ENCODE assay signal across 7 mouse cellular contexts in the genomic region with DNA sequence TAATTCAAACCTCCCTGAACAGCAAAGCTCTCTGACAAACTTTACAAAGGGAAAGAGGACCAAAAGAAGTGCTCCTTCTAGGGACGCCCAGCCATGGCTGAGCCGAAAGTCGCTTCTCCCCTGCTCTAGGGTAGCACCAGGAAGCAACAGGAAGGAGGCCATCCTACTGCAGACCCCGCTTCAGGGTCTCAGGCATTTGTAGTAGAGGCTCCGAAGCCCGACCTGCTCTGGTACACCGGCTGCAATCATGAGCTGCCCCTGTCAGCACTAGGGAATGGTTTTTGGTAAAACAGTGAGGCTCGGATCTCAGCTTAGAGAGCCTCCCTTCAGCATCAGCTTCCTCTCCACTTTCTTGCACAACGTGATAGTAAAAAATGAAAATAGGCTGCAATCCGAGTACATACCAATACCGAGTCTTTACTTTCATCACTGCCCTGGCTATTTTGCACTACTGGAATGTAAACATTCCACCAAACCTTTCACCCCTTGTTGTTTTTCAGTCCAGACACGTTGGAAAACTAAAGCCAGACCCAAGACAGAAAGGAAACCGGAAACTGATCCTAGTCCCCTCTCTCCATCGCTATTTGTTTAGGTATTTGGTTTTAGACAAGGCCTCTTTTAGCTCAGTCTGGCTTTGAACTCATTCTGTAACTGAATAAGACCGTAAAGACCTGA. TPM values are rescaled to one million over a fixed set of nuclear protein-coding genes. Genes with fewer than 3 reads are reported as not detected.
A peak's percentile ranks its signal among the peaks of the same experiment; 100 is the strongest.
DNase-seq lines count a peak whose midpoint lies in the region; ATAC-seq and TF ChIP-seq lines count a peak whose summit lies in the region.

No protein-coding gene starts in this region.

- no peak for ATAC-seq in midbrain, embryonic 11.5 days (ENCODE audit: low FRiP score)
- ATAC-seq in midbrain, embryonic 15.5 days (replicated peaks) = no peak
- ATAC-seq in embryonic facial prominence, embryonic 14.5 days (ENCODE audit: low read depth) = peak; percentile 9; the same call in 1 of the 2 replicates
- no peak for ATAC-seq in limb, embryonic 11.5 days (ENCODE audit: insufficient number of reproducible peaks, low FRiP score, low TSS enrichment, low read depth)
- ATAC-seq in stomach, postnatal 0 days (ENCODE audit: low FRiP score, low TSS enrichment) = peak; percentile 39; the same call in 1 of the 2 replicates

- intact Hi-C loops in left cerebral cortex, postnatal 25 days (cut with DNase I) = no loop called here

- peak overlapping the region; percentile 20; the same call in 1 of the 2 replicates for H3K4me2 ChIP-seq in midbrain, embryonic 11.5 days
- H3K4me2 ChIP-seq in midbrain, embryonic 15.5 days = no peak overlapping the region
- peak overlapping the region; percentile 47 for H3K4me2 ChIP-seq in embryonic facial prominence, embryonic 14.5 days (ENCODE audit: low read depth, low read length)
- H3K4me2 ChIP-seq in limb, embryonic 11.5 days (ENCODE audit: low read depth, severe bottlenecking) = peak overlapping the region; percentile 27
- H3K4me2 ChIP-seq in stomach, postnatal 0 days (replicated peaks; ENCODE audit: low read depth) = peak overlapping the region; percentile 31

- no peaks in the 10 kb centered on the region for H3K27me3 ChIP-seq in midbrain, embryonic 11.5 days (ENCODE audit: control insufficient read depth, insufficient read depth, low read length)
- no peaks in the 10 kb centered on the region for H3K27me3 ChIP-seq in midbrain, embryonic 15.5 days (replicated peaks)
- no peaks in the 10 kb centered on the region for H3K27me3 ChIP-seq in embryonic facial prominence, embryonic 14.5 days (replicated peaks; ENCODE audit: control insufficient read depth, insufficient read depth, low read length)
- no peaks in the 10 kb centered on the region for H3K27me3 ChIP-seq in limb, embryonic 11.5 days (ENCODE audit: control insufficient read depth, insufficient read depth, low read length)
- no peaks in the 10 kb centered on the region for H3K27me3 ChIP-seq in stomach, postnatal 0 days (ENCODE audit: control insufficient read depth, insufficient read depth, low read length)

- TF ChIP-seq EP300 in stomach, postnatal 0 days (optimal IDR thresholded peaks at IDR 0.05) = no peak

- DNase-seq in midbrain, embryonic 11.5 days (ENCODE audit: low spot score, missing footprints) = peak; percentile 85
- peak; percentile 66 for DNase-seq in embryonic facial prominence, embryonic 14.5 days (ENCODE audit: low spot score)
- peak; percentile 34 for DNase-seq in limb, embryonic 11.5 days (ENCODE audit: low spot score)
- DNase-seq in stomach, postnatal 0 days (ENCODE audit: low spot score) = no peak
- no peak for DNase-seq in left cerebral cortex, postnatal 25 days (ENCODE audit: low spot score in 2 of 2)
- DNase-seq in layer of hippocampus, adult 9-11 months = no peak

- 52% methylated on average over 15 of the region's 15 CpGs for WGBS in midbrain, embryonic 11.5 days
- WGBS in midbrain, embryonic 15.5 days = 57% methylated on average over 15 of the region's 15 CpGs
- 8% methylated on average over 15 of the region's 15 CpGs for WGBS in embryonic facial prominence, embryonic 14.5 days
- 44% methylated on average over 15 of the region's 15 CpGs for WGBS in limb, embryonic 11.5 days
- 31% methylated on average over 15 of the region's 15 CpGs for WGBS in stomach, postnatal 0 days

- no peak for TF ChIP-seq CTCF in stomach, postnatal 0 days (IDR thresholded peaks at IDR 0.05; ENCODE audit: low read depth)

- H3K9me3 ChIP-seq in midbrain, embryonic 11.5 days (ENCODE audit: control insufficient read depth, low read length) = no peaks in the 10 kb centered on the region
- no peaks in the 10 kb centered on the region for H3K9me3 ChIP-seq in midbrain, embryonic 15.5 days
- no peaks in the 10 kb centered on the region for H3K9me3 ChIP-seq in embryonic facial prominence, embryonic 14.5 days (ENCODE audit: control insufficient read depth, low read length)
- no peaks in the 10 kb centered on the region for H3K9me3 ChIP-seq in limb, embryonic 11.5 days (ENCODE audit: control insufficient read depth, low read length)
- H3K9me3 ChIP-seq in stomach, postnatal 0 days (ENCODE audit: control insufficient read depth, low read length) = no peaks in the 10 kb centered on the region

- H3K36me3 ChIP-seq in midbrain, embryonic 11.5 days (ENCODE audit: control insufficient read depth, insufficient read depth, low read length) = no peaks in the 10 kb centered on the region
- H3K36me3 ChIP-seq in midbrain, embryonic 15.5 days (replicated peaks) = no peaks in the 10 kb centered on the region
- no peaks in the 10 kb centered on the region for H3K36me3 ChIP-seq in embryonic facial prominence, embryonic 14.5 days (ENCODE audit: control insufficient read depth, insufficient read depth, low read length)
- H3K36me3 ChIP-seq in limb, embryonic 11.5 days (ENCODE audit: control insufficient read depth, insufficient read depth, low read length) = no peaks in the 10 kb centered on the region
- no peaks in the 10 kb centered on the region for H3K36me3 ChIP-seq in stomach, postnatal 0 days (ENCODE audit: control insufficient read depth, insufficient read depth, low read length)

- no peak overlapping the region for H3K4me3 ChIP-seq in midbrain, embryonic 11.5 days (ENCODE audit: low read depth, low read length)
- no peak overlapping the region for H3K4me3 ChIP-seq in midbrain, embryonic 15.5 days
- peak overlapping the region; percentile 13 for H3K4me3 ChIP-seq in embryonic facial prominence, embryonic 14.5 days (ENCODE audit: low read depth, low read length)
- H3K4me3 ChIP-seq in limb, embryonic 11.5 days (ENCODE audit: low read depth, low read length) = no peak overlapping the region
- peak overlapping the region; percentile 15; the same call in 1 of the 2 replicates for H3K4me3 ChIP-seq in stomach, postnatal 0 days (ENCODE audit: low read depth, low read length)

- H3K9ac ChIP-seq in midbrain, embryonic 11.5 days (ENCODE audit: low read length) = 0 out of 2 replicates have a peak overlapping the region, but pooled peaks have one; percentile 16
- no peak overlapping the region for H3K9ac ChIP-seq in midbrain, embryonic 15.5 days
- H3K9ac ChIP-seq in embryonic facial prominence, embryonic 14.5 days (ENCODE audit: low read depth, low read length) = peak overlapping the region; percentile 48; the same call in 1 of the 2 replicates
- H3K9ac ChIP-seq in limb, embryonic 11.5 days (ENCODE audit: low read length) = peak overlapping the region; percentile 27; the same call in 1 of the 2 replicates
- peak overlapping the region; percentile 32 for H3K9ac ChIP-seq in stomach, postnatal 0 days (ENCODE audit: low read length)

- H3K27ac ChIP-seq in midbrain, embryonic 11.5 days (ENCODE audit: low read depth, low read length) = peak overlapping the region; percentile 40
- H3K27ac ChIP-seq in midbrain, embryonic 15.5 days = no peak overlapping the region
- H3K27ac ChIP-seq in embryonic facial prominence, embryonic 14.5 days (replicated peaks; ENCODE audit: low read depth, low read length) = peak overlapping the region; percentile 94
- H3K27ac ChIP-seq in limb, embryonic 11.5 days (replicated peaks; ENCODE audit: low read depth, low read length) = peak overlapping the region; percentile 84
- H3K27ac ChIP-seq in stomach, postnatal 0 days (replicated peaks) = peak overlapping the region; percentile 86

- peaks cover 15% of the 10 kb centered on the region for H3K4me1 ChIP-seq in midbrain, embryonic 11.5 days (ENCODE audit: control insufficient read depth, insufficient read depth, low read length)
- H3K4me1 ChIP-seq in midbrain, embryonic 15.5 days = 0 out of 2 replicates have a peak, but pooled peaks cover 2% of the 10 kb centered on the region
- H3K4me1 ChIP-seq in embryonic facial prominence, embryonic 14.5 days (ENCODE audit: control insufficient read depth, insufficient read depth, low read length) = peaks cover 52% of the 10 kb centered on the region
- H3K4me1 ChIP-seq in limb, embryonic 11.5 days (ENCODE audit: control insufficient read depth, insufficient read depth, low read length) = peaks cover 35% of the 10 kb centered on the region
- H3K4me1 ChIP-seq in stomach, postnatal 0 days (replicated peaks; ENCODE audit: control insufficient read depth, insufficient read depth) = no peaks in the 10 kb centered on the region

RNA-seq across cellular contexts. Expression of a gene that starts 44.8 kb away (rescaled TPM):
- 8.2 and 8.3 TPM in 2 replicates for polyA plus RNA-seq in midbrain, embryonic 11.5 days (2014; fragmentation: Nextera tagmentation; extraction: Ambion mirVana)
- polyA plus RNA-seq in midbrain, embryonic 15.5 days (2015; fragmentation: Nextera tagmentation; extraction: Ambion mirVana) = 2.3 and 2.7 TPM in 2 replicates
- 21.5 and 23.5 TPM in 2 replicates for polyA plus RNA-seq in embryonic facial prominence, embryonic 14.5 days (2014; fragmentation: Nextera tagmentation; extraction: Ambion mirVana)
- 21.8 and 24.1 TPM in 2 replicates for polyA plus RNA-seq in limb, embryonic 11.5 days (2014; fragmentation: Nextera tagmentation; extraction: Ambion mirVana)
- polyA plus RNA-seq in stomach, postnatal 0 days (2015; fragmentation: Nextera tagmentation; extraction: Ambion mirVana) = 3.1 and 3.3 TPM in 2 replicates
- 1 to 10 TPM; 7.0 to 8.4 TPM for total RNA-seq in left cerebral cortex, postnatal 25 days (2021)

Comparison
In these comparisons a context has a peak if more than half of its experiments do, and no peak if none do; other contexts are left out.
1. ATAC-seq: peak in embryonic facial prominence, embryonic 14.5 days (single experiment) and stomach, postnatal 0 days (single experiment); none in midbrain, embryonic 11.5 days (single experiment), midbrain, embryonic 15.5 days (single experiment) and limb, embryonic 11.5 days (single experiment).
2. DNase-seq: peak in midbrain, embryonic 11.5 days (single experiment), embryonic facial prominence, embryonic 14.5 days (single experiment) and limb, embryonic 11.5 days (single experiment); none in stomach, postnatal 0 days (single experiment), left cerebral cortex, postnatal 25 days (0 of 2) and layer of hippocampus, adult 9-11 months (single experiment).
3. H3K4me3 ChIP-seq: peak in embryonic facial prominence, embryonic 14.5 days (single experiment) and stomach, postnatal 0 days (single experiment); none in midbrain, embryonic 11.5 days (single experiment), midbrain, embryonic 15.5 days (single experiment) and limb, embryonic 11.5 days (single experiment).